Mouse (Mus musculus) 3134 (cell line): ENCODE measurements at regions not wholly inside any gene's neighbourhood (a gene's known extent, or its start where the extent isn't known, plus 50 kb on each side); places are given as distances from the start of the nearest gene placed in this dataset.

Experiments
- DNase-seq: peaks from one replicate; pipeline ENCODE4 v3.0.0-alpha.2; 2011; ENCODE audit warnings: low spot score; ENCODE audit not compliant: insufficient read length; ENCODE audit errors: extremely low read depth

DNA sequence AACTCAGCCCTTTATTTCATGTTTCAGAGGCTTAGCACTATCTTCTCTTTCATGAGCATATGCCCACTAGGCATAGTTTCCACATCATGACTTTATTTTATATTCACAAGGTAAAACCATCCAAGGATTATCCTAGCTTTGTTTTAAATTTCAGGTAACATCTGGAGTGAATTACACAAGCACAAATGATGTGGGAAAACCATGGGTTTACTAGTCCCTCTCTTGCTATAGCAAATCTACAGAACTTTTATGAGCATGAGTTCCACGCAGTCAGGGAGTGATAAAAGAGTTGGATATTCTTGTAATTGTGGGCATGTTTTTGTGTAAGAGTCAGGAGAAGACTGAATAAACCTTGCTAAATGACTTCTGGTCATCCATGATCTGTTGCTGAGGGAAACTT lies 78.0 kb upstream of the Gm11232 start:
- DNase-seq: no peak

DNA sequence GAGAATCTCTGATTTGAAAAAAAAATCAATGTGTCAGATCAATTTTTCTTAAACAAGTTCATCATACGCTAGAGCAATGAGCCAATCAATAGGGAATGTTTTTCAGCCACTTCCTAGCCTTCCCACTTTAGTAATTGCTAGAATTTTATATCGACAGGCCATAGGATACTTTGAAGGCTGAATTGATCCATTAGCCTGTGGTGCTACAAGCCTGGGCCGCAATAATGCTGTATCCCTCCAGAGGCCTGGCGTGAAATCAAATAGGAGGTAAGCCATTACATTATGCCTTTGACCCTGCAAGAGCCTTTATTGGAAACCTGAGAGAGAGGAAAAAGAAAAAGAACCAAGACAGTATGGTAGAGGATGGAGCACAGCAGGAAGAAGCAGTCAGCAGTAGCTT lies 53.7 kb upstream of the Gm11232 start:
- DNase-seq: no peak

- no peak for DNase-seq
Observed at GRCm38 (mm10) chr4:71808271-71808670, 50.5 kb upstream of the Gm11232 start.
